Mouse (Mus musculus): ENCODE measurements around the gene Als2cr12. TPM values are rescaled to one million over a fixed set of nuclear protein-coding genes. Genes with fewer than 3 reads are reported as not detected.
A peak's percentile ranks its signal among the peaks of the same experiment; 100 is the strongest.

Gene Als2cr12
- polyA plus RNA-seq, 1 experiment from 2014 or later, result not detected

DNA sequence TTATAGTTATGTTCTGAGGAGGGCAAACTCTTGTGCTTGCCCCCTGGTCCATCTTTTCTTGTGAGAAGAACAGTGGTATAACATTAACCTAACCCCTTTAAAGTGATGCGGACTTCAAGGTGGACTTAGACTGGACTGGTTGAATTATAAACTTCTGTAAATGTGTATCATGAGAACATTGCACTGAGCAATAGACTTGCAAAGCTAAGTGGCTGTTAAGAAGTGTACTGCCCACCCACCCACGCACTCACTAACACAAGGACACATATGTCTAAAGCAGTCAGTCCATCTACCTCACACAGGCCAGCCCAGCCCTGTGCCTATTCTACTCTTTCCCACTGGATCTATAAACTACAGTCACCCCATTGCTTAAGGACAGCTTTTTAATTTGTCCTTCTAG, 37.8 kb upstream of the Als2cr12 start:
- no peaks in the 10 kb centered on the region for H3K27me3 ChIP-seq (ENCODE audit: control insufficient read depth, insufficient read depth, low read length)
- ATAC-seq (ENCODE audit: insufficient number of reproducible peaks, low FRiP score, low TSS enrichment, low read depth), result no peak
- 95% methylated on average over 2 of the region's 2 CpGs for WGBS
- peaks cover 11% of the 10 kb centered on the region; the same call in 1 of the 2 replicates for H3K36me3 ChIP-seq (ENCODE audit: control insufficient read depth, insufficient read depth, low read length)
- H3K4me2 ChIP-seq (ENCODE audit: low read depth, severe bottlenecking), result no peak overlapping the region
- no peak overlapping the region for H3K4me3 ChIP-seq (ENCODE audit: low read depth, low read length)
- H3K9ac ChIP-seq (ENCODE audit: low read length), result no peak overlapping the region
- H3K9me3 ChIP-seq (ENCODE audit: control insufficient read depth, low read length), result no peaks in the 10 kb centered on the region
- no peak for DNase-seq (ENCODE audit: low spot score)
- H3K4me1 ChIP-seq (ENCODE audit: control insufficient read depth, insufficient read depth, low read length), result no peaks in the 10 kb centered on the region
- no peak overlapping the region for H3K27ac ChIP-seq (replicated peaks; ENCODE audit: low read depth, low read length)

DNA sequence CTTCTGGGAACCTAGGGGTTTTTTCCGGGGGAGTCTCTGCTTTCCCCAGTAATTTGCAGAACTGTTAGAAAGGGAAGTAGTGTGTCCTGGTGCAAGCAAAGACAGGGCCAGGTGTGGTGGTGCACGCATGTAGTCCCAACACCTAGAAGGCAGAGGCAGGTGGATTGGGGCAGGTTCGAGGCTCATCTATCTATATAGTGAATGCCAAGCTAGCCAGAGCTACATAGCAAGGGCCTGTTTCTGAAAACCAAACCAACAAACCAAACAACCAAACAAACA, 32.7 kb upstream of the Als2cr12 start:
- H3K4me1 ChIP-seq (ENCODE audit: control insufficient read depth, insufficient read depth, low read length), result no peaks in the 10 kb centered on the region
- H3K4me2 ChIP-seq (ENCODE audit: low read depth, severe bottlenecking), result no peak overlapping the region
- no peaks in the 10 kb centered on the region for H3K9me3 ChIP-seq (ENCODE audit: control insufficient read depth, low read length)
- ATAC-seq (ENCODE audit: insufficient number of reproducible peaks, low FRiP score, low TSS enrichment, low read depth) (no peak), DNase-seq (ENCODE audit: low spot score) (no peak)
- H3K4me3 ChIP-seq (ENCODE audit: low read depth, low read length), result no peak overlapping the region
- no peak overlapping the region for H3K27ac ChIP-seq (replicated peaks; ENCODE audit: low read depth, low read length)
- WGBS, result 88% methylated on average over 3 of the region's 3 CpGs
- no peaks in the 10 kb centered on the region for H3K27me3 ChIP-seq (ENCODE audit: control insufficient read depth, insufficient read depth, low read length)
- no peak overlapping the region for H3K9ac ChIP-seq (ENCODE audit: low read length)
- peaks cover 10% of the 10 kb centered on the region; the same call in 1 of the 2 replicates for H3K36me3 ChIP-seq (ENCODE audit: control insufficient read depth, insufficient read depth, low read length)

DNA sequence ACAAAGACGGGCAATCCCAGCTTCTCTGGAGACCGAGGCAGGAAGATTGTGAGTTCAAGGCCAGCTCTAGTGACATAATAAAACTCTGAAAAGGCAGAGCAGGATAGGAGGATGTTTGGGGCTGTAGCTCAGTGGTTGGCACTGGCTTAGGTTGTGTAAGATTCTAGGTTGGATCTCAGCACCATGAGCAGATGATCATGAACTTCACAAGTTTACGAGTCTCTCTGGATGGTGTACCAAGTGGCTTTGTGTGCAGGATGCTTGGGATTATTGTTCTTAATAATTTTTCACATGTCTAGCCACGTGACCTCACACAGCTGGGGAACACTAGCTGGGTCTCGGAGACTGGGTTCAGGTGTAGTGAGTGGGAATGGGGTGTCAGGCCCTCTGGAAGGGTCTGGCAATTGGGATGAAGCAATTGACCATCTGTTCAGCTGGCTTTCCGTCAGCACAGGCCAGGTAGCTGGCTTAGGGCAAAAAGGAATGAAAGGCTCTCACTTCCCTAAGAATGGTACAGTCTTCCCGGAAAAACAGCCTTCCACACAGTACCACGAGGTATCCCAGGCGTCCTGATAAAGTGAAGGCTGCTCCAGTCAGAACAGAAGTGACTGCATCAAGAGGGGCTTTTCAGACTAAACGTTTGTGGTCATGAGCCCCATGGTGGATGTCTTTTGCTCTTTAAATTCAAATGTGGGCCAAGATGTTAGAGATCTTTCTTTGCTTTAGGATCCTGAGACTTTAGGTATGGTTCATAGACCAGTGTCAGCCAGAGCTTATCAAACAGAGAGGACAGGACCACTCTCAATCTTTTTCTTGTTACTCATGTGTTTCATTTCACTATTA, 32.2 kb upstream of the Als2cr12 start:
- Histone ChIP-seq H3K4me2 (ENCODE audit: low read depth, severe bottlenecking) (no peak overlapping the region), H3K36me3 (ENCODE audit: control insufficient read depth, insufficient read depth, low read length) (peaks cover 10% of the 10 kb centered on the region; the same call in 1 of the 2 replicates), H3K27ac (replicated peaks; ENCODE audit: low read depth, low read length) (no peak overlapping the region), H3K9me3 (ENCODE audit: control insufficient read depth, low read length) (no peaks in the 10 kb centered on the region), H3K9ac (ENCODE audit: low read length) (no peak overlapping the region), H3K27me3 (ENCODE audit: control insufficient read depth, insufficient read depth, low read length) (no peaks in the 10 kb centered on the region), H3K4me1 (ENCODE audit: control insufficient read depth, insufficient read depth, low read length) (peaks cover 4% of the 10 kb centered on the region; the same call in 1 of the 2 replicates), H3K4me3 (ENCODE audit: low read depth, low read length) (no peak overlapping the region)
- ATAC-seq (ENCODE audit: insufficient number of reproducible peaks, low FRiP score, low TSS enrichment, low read depth), result no peak
- 83% methylated on average over 10 of the region's 10 CpGs for WGBS
- no peak for DNase-seq (ENCODE audit: low spot score)

DNA sequence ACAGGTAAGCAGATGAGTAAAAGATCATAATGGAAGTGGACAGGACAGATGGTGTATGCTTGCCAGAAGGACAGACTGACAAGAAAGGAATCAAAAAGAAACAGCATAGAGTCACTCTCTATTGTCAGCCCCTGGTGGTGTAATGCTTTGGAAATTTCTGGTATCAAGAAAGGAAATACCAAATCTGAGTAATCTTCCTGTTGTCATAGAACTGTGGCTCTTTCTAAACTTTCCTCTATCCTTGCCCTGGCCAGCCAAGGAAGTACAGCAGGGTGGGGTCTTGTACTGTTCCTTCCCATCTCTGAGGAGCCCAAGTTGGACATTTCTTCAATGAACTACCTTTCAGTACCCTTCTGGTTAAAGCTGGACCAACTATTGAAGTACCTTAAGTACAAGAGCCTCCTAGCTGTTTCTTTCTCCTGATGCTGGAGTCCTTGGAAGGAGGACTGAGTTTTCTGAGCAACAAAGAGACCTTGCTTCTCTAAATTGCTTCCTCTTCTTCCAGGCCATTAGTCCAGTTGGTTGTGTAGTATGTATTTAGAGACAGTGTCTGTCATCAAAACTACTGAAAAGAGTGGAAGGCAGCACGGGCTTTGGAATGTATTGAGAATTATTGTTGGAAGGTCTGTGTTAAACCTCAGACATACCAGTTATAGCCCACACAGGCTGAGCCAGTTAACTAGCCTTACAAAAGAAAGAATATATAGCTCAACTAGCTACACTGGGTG, 31.4 kb upstream of the Als2cr12 start:
- WGBS, result 84% methylated on average over 1 of the region's 1 CpGs
- no peaks in the 10 kb centered on the region for H3K9me3 ChIP-seq (ENCODE audit: control insufficient read depth, low read length)

DNA sequence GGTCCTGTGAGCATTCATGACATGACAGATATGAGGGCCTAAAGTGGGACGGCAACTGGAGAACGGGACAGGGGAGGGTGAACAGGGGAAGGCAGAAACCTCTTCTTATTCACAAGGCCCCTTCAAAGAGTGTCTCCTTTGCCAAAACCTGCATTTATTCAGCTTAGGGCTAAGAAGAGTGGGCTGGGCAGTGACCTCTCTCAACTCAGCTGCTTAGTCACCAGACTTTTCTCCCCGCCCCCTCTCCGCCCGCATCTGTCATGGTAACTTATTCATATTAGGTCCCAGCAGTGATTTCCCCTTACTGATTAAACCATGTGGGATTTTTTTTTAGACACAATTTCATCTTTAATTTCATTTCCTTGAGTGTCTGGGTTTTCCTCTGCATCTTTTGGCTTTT, 30.0 kb upstream of the Als2cr12 start:
- H3K4me3 ChIP-seq (ENCODE audit: low read depth, low read length), result no peak overlapping the region
- 95% methylated on average over 5 of the region's 5 CpGs for WGBS
- peaks cover 4% of the 10 kb centered on the region; the same call in 1 of the 2 replicates for H3K4me1 ChIP-seq (ENCODE audit: control insufficient read depth, insufficient read depth, low read length)
- no peaks in the 10 kb centered on the region for H3K9me3 ChIP-seq (ENCODE audit: control insufficient read depth, low read length)
- no peak for ATAC-seq (ENCODE audit: insufficient number of reproducible peaks, low FRiP score, low TSS enrichment, low read depth)
- H3K27ac ChIP-seq (replicated peaks; ENCODE audit: low read depth, low read length), result no peak overlapping the region
- H3K36me3 ChIP-seq (ENCODE audit: control insufficient read depth, insufficient read depth, low read length), result peaks cover 7% of the 10 kb centered on the region; the same call in 1 of the 2 replicates
- no peak overlapping the region for H3K9ac ChIP-seq (ENCODE audit: low read length)
- H3K27me3 ChIP-seq (ENCODE audit: control insufficient read depth, insufficient read depth, low read length), result no peaks in the 10 kb centered on the region
- no peak overlapping the region for H3K4me2 ChIP-seq (ENCODE audit: low read depth, severe bottlenecking)
- DNase-seq (ENCODE audit: low spot score), result no peak

More for the DNA sequence above, 31.4 kb upstream of the Als2cr12 start:
- DNase-seq (ENCODE audit: low spot score), result no peak
- Histone ChIP-seq H3K27me3 (ENCODE audit: control insufficient read depth, insufficient read depth, low read length) (no peaks in the 10 kb centered on the region), H3K4me3 (ENCODE audit: low read depth, low read length) (no peak overlapping the region), H3K9ac (ENCODE audit: low read length) (no peak overlapping the region), H3K4me2 (ENCODE audit: low read depth, severe bottlenecking) (no peak overlapping the region), H3K36me3 (ENCODE audit: control insufficient read depth, insufficient read depth, low read length) (peaks cover 10% of the 10 kb centered on the region; the same call in 1 of the 2 replicates), H3K27ac (replicated peaks; ENCODE audit: low read depth, low read length) (no peak overlapping the region), H3K4me1 (ENCODE audit: control insufficient read depth, insufficient read depth, low read length) (peaks cover 4% of the 10 kb centered on the region; the same call in 1 of the 2 replicates)
- no peak for ATAC-seq (ENCODE audit: insufficient number of reproducible peaks, low FRiP score, low TSS enrichment, low read depth)

DNA sequence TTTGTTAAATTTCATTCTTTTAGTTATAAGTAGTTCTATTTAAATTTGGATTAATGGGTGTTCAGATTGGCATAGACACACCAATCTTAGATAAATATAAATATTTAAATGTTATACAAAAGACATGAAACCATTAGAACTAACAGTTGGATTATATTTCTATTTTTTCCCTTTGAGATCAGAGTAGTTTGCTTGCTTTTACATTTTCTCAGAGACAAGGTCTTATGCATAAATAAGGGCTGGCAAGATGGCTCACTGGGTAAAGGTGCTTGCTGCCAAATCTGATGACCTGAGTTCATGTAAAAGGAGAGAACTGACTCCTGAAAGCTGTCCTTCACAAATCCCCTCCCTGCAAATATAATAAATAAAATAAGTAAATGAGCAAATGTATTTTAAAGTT, 29.3 kb upstream of the Als2cr12 start:
- H3K4me2 ChIP-seq (ENCODE audit: low read depth, severe bottlenecking), result no peak overlapping the region
- no peak overlapping the region for H3K4me3 ChIP-seq (ENCODE audit: low read depth, low read length)
- H3K27me3 ChIP-seq (ENCODE audit: control insufficient read depth, insufficient read depth, low read length), result no peaks in the 10 kb centered on the region
- no peak for ATAC-seq (ENCODE audit: insufficient number of reproducible peaks, low FRiP score, low TSS enrichment, low read depth)
- H3K9ac ChIP-seq (ENCODE audit: low read length), result no peak overlapping the region
- H3K36me3 ChIP-seq (ENCODE audit: control insufficient read depth, insufficient read depth, low read length), result peaks cover 5% of the 10 kb centered on the region; the same call in 1 of the 2 replicates
- H3K27ac ChIP-seq (replicated peaks; ENCODE audit: low read depth, low read length), result no peak overlapping the region
- DNase-seq (ENCODE audit: low spot score), result no peak
- H3K4me1 ChIP-seq (ENCODE audit: control insufficient read depth, insufficient read depth, low read length), result peaks cover 4% of the 10 kb centered on the region; the same call in 1 of the 2 replicates
- H3K9me3 ChIP-seq (ENCODE audit: control insufficient read depth, low read length), result no peaks in the 10 kb centered on the region

DNA sequence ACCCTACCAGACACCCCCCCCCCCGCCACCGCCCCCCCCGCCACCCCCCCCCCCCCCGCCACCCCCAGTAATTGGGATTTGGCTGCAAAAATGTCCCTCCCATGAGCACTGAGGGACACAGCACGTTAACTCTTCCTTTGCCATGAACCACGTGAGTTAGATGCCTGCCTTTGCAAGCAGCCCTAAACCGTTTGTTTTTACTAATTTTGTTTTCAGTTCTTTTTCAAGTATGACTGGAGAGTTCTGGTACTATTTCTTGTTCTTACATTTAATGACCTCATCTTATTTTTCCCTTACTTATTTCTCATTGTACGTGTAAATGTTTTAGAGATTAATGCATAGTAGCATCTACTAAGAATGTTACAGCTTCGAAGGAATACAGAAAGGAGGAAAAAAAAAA, 28.7 kb upstream of the Als2cr12 start:
- 47% methylated on average over 9 of the region's 9 CpGs for WGBS
- no peak overlapping the region for H3K4me3 ChIP-seq (ENCODE audit: low read depth, low read length)
- ATAC-seq (ENCODE audit: insufficient number of reproducible peaks, low FRiP score, low TSS enrichment, low read depth) (no peak), DNase-seq (ENCODE audit: low spot score) (no peak)
- H3K4me2 ChIP-seq (ENCODE audit: low read depth, severe bottlenecking), result no peak overlapping the region
- H3K9ac ChIP-seq (ENCODE audit: low read length), result no peak overlapping the region
- H3K27ac ChIP-seq (replicated peaks; ENCODE audit: low read depth, low read length), result no peak overlapping the region
- H3K4me1 ChIP-seq (ENCODE audit: control insufficient read depth, insufficient read depth, low read length), result peaks cover 4% of the 10 kb centered on the region; the same call in 1 of the 2 replicates
- peaks cover 5% of the 10 kb centered on the region; the same call in 1 of the 2 replicates for H3K36me3 ChIP-seq (ENCODE audit: control insufficient read depth, insufficient read depth, low read length)
- no peaks in the 10 kb centered on the region for H3K27me3 ChIP-seq (ENCODE audit: control insufficient read depth, insufficient read depth, low read length)
- H3K9me3 ChIP-seq (ENCODE audit: control insufficient read depth, low read length), result no peaks in the 10 kb centered on the region

DNA sequence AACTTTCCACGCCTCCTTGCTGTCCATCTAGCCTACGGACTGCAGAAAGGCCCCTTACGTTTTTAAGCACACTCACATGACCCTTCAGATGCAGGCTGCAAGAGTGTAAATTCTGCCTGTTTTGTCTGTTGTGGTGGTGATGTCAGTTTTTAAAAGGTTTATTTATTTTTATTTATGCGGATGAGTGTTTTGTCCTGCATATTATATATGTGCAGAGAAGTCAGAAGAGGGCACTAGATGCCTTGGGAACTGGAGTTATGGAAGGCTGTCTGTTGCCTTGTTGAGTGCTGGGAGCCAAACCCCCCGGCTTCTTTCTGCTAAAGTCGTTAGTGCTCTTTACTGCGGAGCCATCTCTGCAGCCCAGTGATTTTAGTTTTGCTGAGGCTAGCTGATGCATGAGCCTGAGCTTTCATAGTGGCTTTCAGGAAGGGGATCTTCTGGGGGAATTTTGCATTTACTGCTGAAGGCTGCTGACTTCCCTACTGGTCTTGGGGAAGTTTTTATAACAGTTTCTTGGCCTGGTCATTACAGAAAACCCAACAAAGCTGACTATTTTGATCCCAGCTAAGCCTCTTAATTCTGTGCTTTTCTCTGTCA, 28.1 kb upstream of the Als2cr12 start:
- no peak for ATAC-seq (ENCODE audit: insufficient number of reproducible peaks, low FRiP score, low TSS enrichment, low read depth)
- Histone ChIP-seq H3K4me3 (ENCODE audit: low read depth, low read length) (no peak overlapping the region), H3K27ac (replicated peaks; ENCODE audit: low read depth, low read length) (0 out of 2 replicates have a peak overlapping the region, but pooled peaks have one; percentile 42), H3K27me3 (ENCODE audit: control insufficient read depth, insufficient read depth, low read length) (no peaks in the 10 kb centered on the region), H3K9me3 (ENCODE audit: control insufficient read depth, low read length) (no peaks in the 10 kb centered on the region), H3K9ac (ENCODE audit: low read length) (no peak overlapping the region), H3K4me1 (ENCODE audit: control insufficient read depth, insufficient read depth, low read length) (peaks cover 4% of the 10 kb centered on the region; the same call in 1 of the 2 replicates), H3K4me2 (ENCODE audit: low read depth, severe bottlenecking) (no peak overlapping the region), H3K36me3 (ENCODE audit: control insufficient read depth, insufficient read depth, low read length) (peaks cover 5% of the 10 kb centered on the region; the same call in 1 of the 2 replicates)
- WGBS, result 57% methylated on average over 7 of the region's 7 CpGs
- DNase-seq (ENCODE audit: low spot score), result no peak

Data from limb, embryonic 11.5 days (tissue).